Mouse (Mus musculus): Measurements from ENCODE around the gene Plek.

GRCm38 (mm10) chr11:16941973-16942452 lies 110.2 kb downstream of the Plek start:
- no peak for TF ChIP-seq CTCF (IDR thresholded peaks at IDR 0.05; ENCODE audit: control insufficient read depth, insufficient read depth, low read length)
- TF ChIP-seq POLR2A (IDR thresholded peaks at IDR 0.05; ENCODE audit: borderline replicate concordance, control insufficient read depth, low read depth, low read length): no peak
